In genomic region chr7:78799730-78800496, GRCm38 (mm10) we compare ENCODE assay signal across 20 mouse cellular contexts. TPM values are rescaled to one million over a fixed set of nuclear protein-coding genes. Genes with fewer than 3 reads are reported as not detected.
DNase-seq lines count a peak whose midpoint lies in the region; ATAC-seq lines count a peak whose summit lies in the region.
"Had no signal": no experiment of that assay in that cellular context is flagged by ENCODE, and none has a peak within 500 bp of the region (broad histone marks: within the 10 kb centered on the region; RNA-seq: fewer than 3 reads in every experiment).

No protein-coding gene starts in this region.

- peak overlapping the region; percentile 94 for H3K27ac ChIP-seq in liver, embryonic 13.5 days
- H3K27ac ChIP-seq: heart, embryonic 10.5 days; hindbrain, embryonic 14.5 days; intestine, embryonic 15.5 days; limb, embryonic 12.5 days; lung, embryonic 15.5 days had no signal

- WGBS in liver, embryonic 13.5 days (ENCODE audit: insufficient replicate concordance): 12% methylated on average over 9 of the region's 9 CpGs

- H3K9me3 ChIP-seq in liver, embryonic 13.5 days (replicated peaks): no peaks in the 10 kb centered on the region
- H3K9me3 ChIP-seq: heart, embryonic 10.5 days; intestine, embryonic 15.5 days; limb, embryonic 12.5 days; lung, embryonic 15.5 days had no signal

- H3K4me1 ChIP-seq in liver, embryonic 13.5 days (replicated peaks): peaks cover 86% of the 10 kb centered on the region
- H3K4me1 ChIP-seq: heart, embryonic 10.5 days; intestine, embryonic 15.5 days; limb, embryonic 12.5 days; lung, embryonic 15.5 days had no signal

- H3K27me3 ChIP-seq in liver, embryonic 13.5 days: no peaks in the 10 kb centered on the region
- H3K27me3 ChIP-seq: intestine, embryonic 15.5 days; limb, embryonic 12.5 days; lung, embryonic 15.5 days had no signal

- peak; percentile 79 for ATAC-seq in erythroblast, adult 5-6 weeks (replicated peaks; ENCODE audit: low FRiP score, poor library complexity, severe bottlenecking)
- peak; percentile 94 for ATAC-seq in liver, embryonic 13.5 days (ENCODE audit: low read depth)
- ATAC-seq in megakaryocyte-erythroid progenitor cell, adult 5-6 weeks (replicated peaks; ENCODE audit: low FRiP score, low TSS enrichment, poor library complexity, severe bottlenecking): peak; percentile 82
- ATAC-seq: intestine, embryonic 15.5 days had no signal

- peak overlapping the region; percentile 31 for H3K9ac ChIP-seq in liver, embryonic 13.5 days
- H3K9ac ChIP-seq: hindbrain, embryonic 14.5 days; intestine, embryonic 15.5 days; limb, embryonic 12.5 days; lung, embryonic 15.5 days had no signal

- H3K4me3 ChIP-seq in liver, embryonic 13.5 days (replicated peaks): peak overlapping the region; percentile 25
- H3K4me3 ChIP-seq: heart, embryonic 10.5 days; intestine, embryonic 15.5 days; limb, embryonic 12.5 days; lung, embryonic 15.5 days had no signal

- no peaks in the 10 kb centered on the region for H3K36me3 ChIP-seq in liver, embryonic 13.5 days
- H3K36me3 ChIP-seq: heart, embryonic 10.5 days; intestine, embryonic 15.5 days; limb, embryonic 12.5 days; lung, embryonic 15.5 days had no signal

- peak; percentile 16 to 45 for DNase-seq in spleen, postnatal 36 days (ENCODE audit: low spot score in 2 of 2)
- no peak for DNase-seq in spleen, postnatal 14 days (ENCODE audit: low spot score in 2 of 2)
- DNase-seq in liver, embryonic 13.5 days: peak; percentile 66
- DNase-seq in left cerebral cortex, postnatal 14 days (ENCODE audit: low spot score in 2 of 2): no peak
- no peak for DNase-seq in cerebellum, adult 18-20 months
- no peak for DNase-seq in adrenal gland, adult 18-20 months (ENCODE audit: low spot score in 2 of 2)
- DNase-seq: B cell, adult 2 months; cerebellum, adult 11-12 months; gastrocnemius, postnatal 10 days; heart, postnatal 10 days; kidney, postnatal 10 days; right cerebral cortex, postnatal 14 days; thymus, adult 18-20 months had no signal

- intact Hi-C loops in left cerebral cortex, postnatal 14 days (cut with DNase I): loop anchor here (5.0 kb wide), 1 partner anchor 47 kb away; the partner anchor contains the start of gene Det1

- peak overlapping the region; percentile 63 for H3K4me2 ChIP-seq in liver, embryonic 13.5 days
- H3K4me2 ChIP-seq: hindbrain, embryonic 14.5 days; intestine, embryonic 15.5 days; limb, embryonic 12.5 days; lung, embryonic 15.5 days had no signal

RNA-seq across cellular contexts. Expression of gene Mrpl46, which starts 16.6 kb away (rescaled TPM):
- total RNA-seq in erythroblast, adult 5-6 weeks (2015; ENCODE audit: low replicate concordance): 12.1 and 14.8 TPM in 2 replicates
- total RNA-seq in erythroblast, adult 5-6 weeks (2017; ENCODE audit: low replicate concordance): 4.4 and 9.3 TPM in 2 replicates
- polyA plus RNA-seq in liver, embryonic 13.5 days (2015; fragmentation: Nextera tagmentation; extraction: Ambion mirVana): 62.5 and 63.4 TPM in 2 replicates
- total RNA-seq in megakaryocyte-erythroid progenitor cell, adult 5-6 weeks (2014; fragmentation: Nextera tagmentation): 36.4 and 45.4 TPM in 2 replicates
- 54.5 and 64.5 TPM in 2 replicates for total RNA-seq in megakaryocyte-erythroid progenitor cell, adult 5-6 weeks (2017)
- total RNA-seq in left cerebral cortex, postnatal 14 days (2021): 10 to 100 TPM; 27.2 to 32.0 TPM
- total RNA-seq in adrenal gland, adult 18-20 months (2021): 10 to 100 TPM; 40.1 to 40.9 TPM

RNA-seq across cellular contexts. Expression of gene Mrps11, which starts 17.0 kb away (rescaled TPM):
- total RNA-seq in erythroblast, adult 5-6 weeks (2015; ENCODE audit: low replicate concordance): 3.3 and 5.2 TPM in 2 replicates
- total RNA-seq in erythroblast, adult 5-6 weeks (2017; ENCODE audit: low replicate concordance): 10.3 and 11.4 TPM in 2 replicates
- polyA plus RNA-seq in liver, embryonic 13.5 days (2015; fragmentation: Nextera tagmentation; extraction: Ambion mirVana): 54.2 and 57.5 TPM in 2 replicates
- 73.4 and 96.7 TPM in 2 replicates for total RNA-seq in megakaryocyte-erythroid progenitor cell, adult 5-6 weeks (2014; fragmentation: Nextera tagmentation)
- 52.0 and 55.7 TPM in 2 replicates for total RNA-seq in megakaryocyte-erythroid progenitor cell, adult 5-6 weeks (2017)
- 10 to 100 TPM; 39.3 to 39.9 TPM for total RNA-seq in left cerebral cortex, postnatal 14 days (2021)
- total RNA-seq in adrenal gland, adult 18-20 months (2021): 10 to 100 TPM; 91.8 to 92.9 TPM

RNA-seq across cellular contexts. Expression of gene Det1, which starts 47.1 kb away (rescaled TPM):
- total RNA-seq in erythroblast, adult 5-6 weeks (2015; ENCODE audit: low replicate concordance): 7.3 and 8.6 TPM in 2 replicates
- 3.9 and 6.8 TPM in 2 replicates for total RNA-seq in erythroblast, adult 5-6 weeks (2017; ENCODE audit: low replicate concordance)
- polyA plus RNA-seq in liver, embryonic 13.5 days (2015; fragmentation: Nextera tagmentation; extraction: Ambion mirVana): 10.1 and 10.6 TPM in 2 replicates
- 29.3 and 29.4 TPM in 2 replicates for total RNA-seq in megakaryocyte-erythroid progenitor cell, adult 5-6 weeks (2014; fragmentation: Nextera tagmentation)
- 13.8 and 27.0 TPM in 2 replicates for total RNA-seq in megakaryocyte-erythroid progenitor cell, adult 5-6 weeks (2017)
- 1 to 10 TPM; 4.8 to 5.7 TPM for total RNA-seq in left cerebral cortex, postnatal 14 days (2021)
- 10 to 100 TPM; 10.5 to 11.8 TPM for total RNA-seq in adrenal gland, adult 18-20 months (2021)

Comparison
In these comparisons a context has a peak if more than half of its experiments do, and no peak if none do; other contexts are left out.
1. DNase-seq: peak in spleen, postnatal 36 days (2 of 2) and liver, embryonic 13.5 days (single experiment); none in spleen, postnatal 14 days (0 of 2), left cerebral cortex, postnatal 14 days (0 of 2), cerebellum, adult 18-20 months (0 of 2) and adrenal gland, adult 18-20 months (0 of 2).
2. Peak in every context shown above with its lines, with median percentiles within 50 percentile points of each other: ATAC-seq.